In genomic region chr7:16265856-16266255, GRCm38 (mm10) we compare ENCODE assay signal across 30 mouse cellular contexts. TPM values are rescaled to one million over a fixed set of nuclear protein-coding genes. Genes with fewer than 3 reads are reported as not detected.
"Had no signal": no experiment of that assay in that cellular context is flagged by ENCODE, and none has a peak within 500 bp of the region (broad histone marks: within the 10 kb centered on the region; RNA-seq: fewer than 3 reads in every experiment).

No protein-coding gene starts in this region.

- ATAC-seq: forebrain, embryonic 13.5 days; forebrain, embryonic 14.5 days; forebrain, embryonic 15.5 days; forebrain, embryonic 16.5 days; forebrain, postnatal 0 days had no signal

- H3K4me2 ChIP-seq: embryonic facial prominence, embryonic 12.5 days; embryonic facial prominence, embryonic 13.5 days; embryonic facial prominence, embryonic 15.5 days; forebrain, embryonic 12.5 days; forebrain, embryonic 13.5 days; forebrain, embryonic 15.5 days had no signal

- H3K9ac ChIP-seq: embryonic facial prominence, embryonic 12.5 days; embryonic facial prominence, embryonic 13.5 days; embryonic facial prominence, embryonic 15.5 days; forebrain, embryonic 12.5 days; forebrain, embryonic 13.5 days; forebrain, embryonic 15.5 days; forebrain, postnatal 0 days had no signal

- H3K27ac ChIP-seq: embryonic facial prominence, embryonic 10.5 days; embryonic facial prominence, embryonic 12.5 days; embryonic facial prominence, embryonic 13.5 days; embryonic facial prominence, embryonic 15.5 days; forebrain, embryonic 10.5 days; forebrain, embryonic 12.5 days; forebrain, embryonic 13.5 days; forebrain, embryonic 15.5 days; gastrocnemius, adult 2 months; heart, adult 2 months had no signal

- H3K4me3 ChIP-seq: embryonic facial prominence, embryonic 10.5 days; embryonic facial prominence, embryonic 12.5 days; embryonic facial prominence, embryonic 13.5 days; embryonic facial prominence, embryonic 15.5 days; erythroblast, embryonic 14.5 days; forebrain, embryonic 10.5 days; forebrain, embryonic 12.5 days; forebrain, embryonic 13.5 days; forebrain, embryonic 15.5 days; gastrocnemius, adult 2 months; heart, adult 2 months had no signal

- DNase-seq: cerebellum, adult 2 months; cerebellum, adult 8-10 months; cerebellum, adult 9-10 months; cerebellum, adult 9-11 months; cerebellum, postnatal 10 days; cerebellum, postnatal 14 days; cerebellum, postnatal 25 days; cerebellum, postnatal 36 days; embryo, embryonic 11 days; forebrain, postnatal 0 days; gastrocnemius, adult 2 months; gastrocnemius, postnatal 10 days; gastrocnemius, postnatal 14 days; gastrocnemius, postnatal 25 days; gastrocnemius, postnatal 36 days; heart, adult 18-20 months; heart, adult 2 months had no signal

- H3K36me3 ChIP-seq: embryonic facial prominence, embryonic 10.5 days; embryonic facial prominence, embryonic 12.5 days; embryonic facial prominence, embryonic 13.5 days; embryonic facial prominence, embryonic 15.5 days; forebrain, embryonic 10.5 days; forebrain, embryonic 12.5 days; forebrain, embryonic 15.5 days had no signal

- H3K4me1 ChIP-seq: embryonic facial prominence, embryonic 10.5 days; embryonic facial prominence, embryonic 12.5 days; embryonic facial prominence, embryonic 13.5 days; embryonic facial prominence, embryonic 15.5 days; forebrain, embryonic 10.5 days; forebrain, embryonic 12.5 days; forebrain, embryonic 13.5 days; forebrain, embryonic 15.5 days had no signal

- H3K27me3 ChIP-seq: embryonic facial prominence, embryonic 13.5 days; embryonic facial prominence, embryonic 15.5 days; forebrain, embryonic 15.5 days had no signal

- H3K9me3 ChIP-seq: embryonic facial prominence, embryonic 12.5 days; embryonic facial prominence, embryonic 15.5 days had no signal

RNA-seq across cellular contexts. Expression of gene C5ar1, which starts 6.5 kb away (rescaled TPM):
- polyA plus RNA-seq: erythroblast, embryonic 14.5 days had no signal

RNA-seq across cellular contexts. Expression of gene C5ar2, which starts 21.9 kb away (rescaled TPM):
- polyA plus RNA-seq: embryonic facial prominence, embryonic 11.5 days; embryonic facial prominence, embryonic 12.5 days; embryonic facial prominence, embryonic 14.5 days; forebrain, embryonic 12.5 days; forebrain, embryonic 14.5 days; forebrain, embryonic 15.5 days; forebrain, embryonic 16.5 days had no signal
